In the genomic region with DNA sequence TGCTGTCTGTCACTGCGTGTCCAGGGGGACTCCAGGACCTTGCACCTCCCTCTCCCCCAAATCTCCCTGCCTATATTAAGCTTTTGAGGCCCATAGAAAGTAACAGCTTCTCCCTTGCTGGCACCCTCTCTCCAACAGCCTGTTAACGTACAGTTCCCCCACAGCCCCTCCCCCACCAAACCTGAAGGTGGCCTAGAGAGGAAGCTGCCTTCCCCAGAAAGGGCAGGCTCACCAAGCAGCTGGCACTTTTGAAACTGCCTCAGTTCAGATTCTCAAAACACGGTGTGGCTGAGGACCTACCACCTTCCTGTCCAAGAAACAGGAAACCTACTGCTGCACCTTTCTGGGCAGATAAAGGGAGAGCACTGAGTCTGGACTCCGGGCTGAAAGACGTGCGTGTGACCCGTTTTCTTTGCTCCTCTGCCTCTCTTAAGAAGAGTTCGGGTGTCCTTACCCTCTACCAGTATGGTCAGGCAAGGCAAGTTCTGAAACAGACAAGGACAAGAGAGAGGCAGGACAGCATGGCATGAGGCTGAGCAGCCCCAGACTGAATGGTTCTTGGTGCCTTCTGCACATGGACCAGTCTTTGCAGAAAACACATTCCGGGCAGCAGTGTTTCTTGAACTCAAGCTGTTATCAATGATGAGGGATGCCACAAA, we compare ENCODE assay signal across 8 mouse cellular contexts. TPM values are rescaled to one million over a fixed set of nuclear protein-coding genes. Genes with fewer than 3 reads are reported as not detected.
A peak's percentile ranks its signal among the peaks of the same experiment; 100 is the strongest.
DNase-seq lines count a peak whose midpoint lies in the region; ATAC-seq and TF ChIP-seq lines count a peak whose summit lies in the region.

No protein-coding gene starts in this region.

- no peaks in the 10 kb centered on the region for H3K9me3 ChIP-seq in heart, embryonic 10.5 days
- no peaks in the 10 kb centered on the region for H3K9me3 ChIP-seq in MEL (replicated peaks; ENCODE audit: insufficient read depth, low read length)
- H3K9me3 ChIP-seq in hindbrain, embryonic 10.5 days: no peaks in the 10 kb centered on the region
- no peaks in the 10 kb centered on the region for H3K9me3 ChIP-seq in lung, embryonic 15.5 days

- TF ChIP-seq CTCF in MEL (IDR thresholded peaks at IDR 0.05 in 2 of 3, conservative IDR thresholded peaks at IDR 0.05 in 1 of 3; ENCODE audit: control insufficient read depth in 1 of 3, insufficient read depth in 1 of 3, low read depth in 2 of 3, low read length in 3 of 3, poor library complexity in 1 of 3, severe bottlenecking in 1 of 3): no peak

- peaks cover 35% of the 10 kb centered on the region for H3K79me2 ChIP-seq in MEL (ENCODE audit: control insufficient read depth, insufficient read depth, low read length, poor library complexity)

- H3K36me3 ChIP-seq in heart, embryonic 10.5 days: peaks cover 34% of the 10 kb centered on the region
- H3K36me3 ChIP-seq in MEL (ENCODE audit: control insufficient read depth in 1 of 2, insufficient read depth in 2 of 2, low read length in 2 of 2): peaks cover 4 to 9% of the 10 kb centered on the region in 2 experiments
- H3K36me3 ChIP-seq in hindbrain, embryonic 10.5 days: peaks cover 50% of the 10 kb centered on the region
- peaks cover 23% of the 10 kb centered on the region for H3K36me3 ChIP-seq in lung, embryonic 15.5 days

- peaks cover 44% of the 10 kb centered on the region for H3K4me1 ChIP-seq in heart, embryonic 10.5 days
- H3K4me1 ChIP-seq in MEL (ENCODE audit: control insufficient read depth in 1 of 2, insufficient read depth in 2 of 2, low read length in 2 of 2): peaks cover 5 to 18% of the 10 kb centered on the region in 2 experiments
- H3K4me1 ChIP-seq in hindbrain, embryonic 10.5 days (replicated peaks): peaks cover 35% of the 10 kb centered on the region
- peaks cover 37% of the 10 kb centered on the region for H3K4me1 ChIP-seq in lung, embryonic 15.5 days

- ATAC-seq in lung, embryonic 15.5 days (ENCODE audit: borderline replicate concordance, extremely low read depth, low FRiP score, low TSS enrichment): no peak; the same call in 1 of the 2 replicates
- no peak for ATAC-seq in cerebellum, adult (ENCODE audit: insufficient number of reproducible peaks, low FRiP score, low TSS enrichment)

- no peak for DNase-seq in heart, embryonic 10.5 days (ENCODE audit: low spot score)
- DNase-seq in heart, adult 9 months (ENCODE audit: low spot score in 2 of 2): no peak
- DNase-seq in MEL (ENCODE audit: low read depth, low spot score): peak; percentile 80
- no peak for DNase-seq in hindbrain, embryonic 10.5 days (ENCODE audit: low spot score)
- DNase-seq in right cerebral cortex, postnatal 4 days: peak; percentile 53
- DNase-seq in MN1 (ENCODE audit: low spot score): no peak

- TF ChIP-seq RAD21 in MEL (IDR thresholded peaks at IDR 0.05; ENCODE audit: low read depth, low read length): no peak

- 55% methylated on average over 9 of the region's 9 CpGs for WGBS in heart, embryonic 10.5 days
- WGBS in hindbrain, embryonic 10.5 days: 66% methylated on average over 9 of the region's 9 CpGs
- 30% methylated on average over 9 of the region's 9 CpGs for WGBS in lung, embryonic 15.5 days

- TF ChIP-seq EP300 in MEL (IDR thresholded peaks at IDR 0.05; ENCODE audit: low read depth in 1 of 2, low read length in 2 of 2): peak in 1 of 2 experiments; percentile 46; a peak in 2 of 4 replicates

- H3K4me3 ChIP-seq in heart, embryonic 10.5 days: peak overlapping the region; percentile 99
- peak overlapping the region; percentile 81 to 88 for H3K4me3 ChIP-seq in MEL (ENCODE audit: control insufficient read depth in 1 of 2, insufficient read depth in 1 of 2, low read depth in 2 of 2, low read length in 2 of 2)
- H3K4me3 ChIP-seq in hindbrain, embryonic 10.5 days: peak overlapping the region; percentile 86
- H3K4me3 ChIP-seq in lung, embryonic 15.5 days: peak overlapping the region; percentile 94

- peak overlapping the region; percentile 84 for H3K9ac ChIP-seq in MEL (ENCODE audit: control insufficient read depth, low read depth, low read length, poor library complexity, severe bottlenecking)
- peak overlapping the region; percentile 96 for H3K9ac ChIP-seq in lung, embryonic 15.5 days

- no peak; a peak in 1 of 4 replicates for TF ChIP-seq POLR2A in MEL (IDR thresholded peaks at IDR 0.05; ENCODE audit: control insufficient read depth in 1 of 2, insufficient read depth in 1 of 2, low read depth in 1 of 2, low read length in 2 of 2, poor library complexity in 1 of 2)

- no peaks in the 10 kb centered on the region; the same call in 1 of the 2 replicates for H3K27me3 ChIP-seq in heart, embryonic 10.5 days (ENCODE audit: insufficient read depth, poor library complexity, severe bottlenecking)
- H3K27me3 ChIP-seq in MEL (ENCODE audit: control insufficient read depth in 1 of 2, insufficient read depth in 2 of 2, low read length in 2 of 2): peaks cover 3% of the 10 kb centered on the region in 2 experiments; a peak in 2 of 4 replicates
- H3K27me3 ChIP-seq in hindbrain, embryonic 10.5 days (ENCODE audit: insufficient read depth, poor library complexity, severe bottlenecking): no peaks in the 10 kb centered on the region
- H3K27me3 ChIP-seq in lung, embryonic 15.5 days: no peaks in the 10 kb centered on the region

- H3K27ac ChIP-seq in heart, embryonic 10.5 days: peak overlapping the region; percentile 96
- H3K27ac ChIP-seq in MEL (ENCODE audit: control insufficient read depth, low read depth, low read length): peak overlapping the region; percentile 36
- H3K27ac ChIP-seq in hindbrain, embryonic 10.5 days: peak overlapping the region; percentile 98
- H3K27ac ChIP-seq in lung, embryonic 15.5 days: peak overlapping the region; percentile 8; the same call in 1 of the 2 replicates

- peak overlapping the region; percentile 80 for H3K4me2 ChIP-seq in lung, embryonic 15.5 days

TF ChIP-seq in MEL, 35 proteins besides CTCF, POLR2A, EP300 and RAD21:
- no peak for TF ChIP-seq MEF2A (IDR thresholded peaks at IDR 0.05; ENCODE audit: extremely low read depth, insufficient replicate concordance, low read depth, low read length, poor library complexity, severe bottlenecking)
- TF ChIP-seq BHLHE40 (IDR thresholded peaks at IDR 0.05; ENCODE audit: borderline replicate concordance, low read depth, low read length): peak; percentile 28; the same call in 1 of the 2 replicates
- no peak for TF ChIP-seq NRF1 (IDR thresholded peaks at IDR 0.05; ENCODE audit: insufficient read depth, low read depth, low read length, poor library complexity, severe bottlenecking)
- no peak for TF ChIP-seq TBP (IDR thresholded peaks at IDR 0.05; ENCODE audit: low read depth, low read length)
- no peak for TF ChIP-seq MXI1 (IDR thresholded peaks at IDR 0.05; ENCODE audit: low read depth, low read length)
- TF ChIP-seq ZNF384 (IDR thresholded peaks at IDR 0.05; ENCODE audit: low read depth, low read length): no peak
- no peak for TF ChIP-seq MAZ (IDR thresholded peaks at IDR 0.05; ENCODE audit: low read depth, low read length)
- no peak for TF ChIP-seq POLR2AphosphoS2 (IDR thresholded peaks at IDR 0.05; ENCODE audit: low read length)
- TF ChIP-seq MYB (IDR thresholded peaks at IDR 0.05; ENCODE audit: low read depth, low read length): peak; percentile 35; the same call in 1 of the 2 replicates

RNA-seq across cellular contexts. Expression of a gene that starts 1.9 kb away (rescaled TPM):
- polyA plus RNA-seq in heart, embryonic 10.5 days (2016; fragmentation: Nextera tagmentation; extraction: Ambion mirVana): 84.1 and 103 TPM in 2 replicates
- total RNA-seq in MEL (2012; rRNA removed): 73.8 and 82.7 TPM in 2 replicates
- 100 to 1,000 TPM; 139 to 421 TPM for polyA plus RNA-seq in MEL (2012; ENCODE audit: insufficient read depth in 1 of 2, insufficient read length in 2 of 2, low read depth in 1 of 2, low replicate concordance in 2 of 2, missing spikeins in 1 of 2)
- polyA plus RNA-seq in hindbrain, embryonic 10.5 days (2016; fragmentation: Nextera tagmentation; extraction: Ambion mirVana): 103 and 134 TPM in 2 replicates
- polyA plus RNA-seq in lung, embryonic 15.5 days (2015; fragmentation: Nextera tagmentation; extraction: Ambion mirVana): 97.7 and 104 TPM in 2 replicates

RNA-seq across cellular contexts. Expression of a gene that starts 15.7 kb away (rescaled TPM):
- polyA plus RNA-seq in heart, embryonic 10.5 days (2016; fragmentation: Nextera tagmentation; extraction: Ambion mirVana): 28.0 and 33.2 TPM in 2 replicates
- total RNA-seq in MEL (2012; rRNA removed): 1.6 and 2.7 TPM in 2 replicates
- polyA plus RNA-seq in MEL (2012; ENCODE audit: insufficient read depth in 1 of 2, insufficient read length in 2 of 2, low read depth in 1 of 2, low replicate concordance in 2 of 2, missing spikeins in 1 of 2): 1 to 10 TPM in 1 of 2 experiments, not detected in 1; 3.0 TPM
- polyA plus RNA-seq in hindbrain, embryonic 10.5 days (2016; fragmentation: Nextera tagmentation; extraction: Ambion mirVana): 41.1 and 48.7 TPM in 2 replicates
- 27.1 and 28.5 TPM in 2 replicates for polyA plus RNA-seq in lung, embryonic 15.5 days (2015; fragmentation: Nextera tagmentation; extraction: Ambion mirVana)

RNA-seq across cellular contexts. Expression of a gene that starts 44.4 kb away (rescaled TPM):
- polyA plus RNA-seq in heart, embryonic 10.5 days (2016; fragmentation: Nextera tagmentation; extraction: Ambion mirVana): 4.9 and 5.1 TPM in 2 replicates
- total RNA-seq in MEL (2012; rRNA removed): not detected in 2 replicates
- polyA plus RNA-seq in MEL (2012; ENCODE audit: insufficient read depth in 1 of 2, insufficient read length in 2 of 2, low read depth in 1 of 2, low replicate concordance in 2 of 2, missing spikeins in 1 of 2): not detected
- 0.35 and 0.37 TPM in 2 replicates for polyA plus RNA-seq in hindbrain, embryonic 10.5 days (2016; fragmentation: Nextera tagmentation; extraction: Ambion mirVana)
- polyA plus RNA-seq in lung, embryonic 15.5 days (2015; fragmentation: Nextera tagmentation; extraction: Ambion mirVana): 8.0 and 8.5 TPM in 2 replicates

RNA-seq across cellular contexts. Expression of a gene that starts 48.3 kb away (rescaled TPM):
- 0.67 TPM in 1 of 2 replicates, not detected in the other for polyA plus RNA-seq in heart, embryonic 10.5 days (2016; fragmentation: Nextera tagmentation; extraction: Ambion mirVana)
- total RNA-seq in MEL (2012; rRNA removed): not detected in 2 replicates
- not detected for polyA plus RNA-seq in MEL (2012; ENCODE audit: insufficient read depth in 1 of 2, insufficient read length in 2 of 2, low read depth in 1 of 2, low replicate concordance in 2 of 2, missing spikeins in 1 of 2)
- polyA plus RNA-seq in hindbrain, embryonic 10.5 days (2016; fragmentation: Nextera tagmentation; extraction: Ambion mirVana): not detected in 2 replicates
- polyA plus RNA-seq in lung, embryonic 15.5 days (2015; fragmentation: Nextera tagmentation; extraction: Ambion mirVana): 1.7 TPM in 1 of 2 replicates, not detected in the other

Comparison
In these comparisons a context has a peak if more than half of its experiments do, and no peak if none do; other contexts are left out.
1. DNase-seq: peak in MEL (single experiment) and right cerebral cortex, postnatal 4 days (single experiment); none in heart, embryonic 10.5 days (single experiment), heart, adult 9 months (0 of 2), hindbrain, embryonic 10.5 days (single experiment) and MN1 (single experiment).
2. H3K27ac ChIP-seq: peak in every context shown above with its lines; median percentile 98 in hindbrain, embryonic 10.5 days; 96 in heart, embryonic 10.5 days; 36 in MEL; 8 in lung, embryonic 15.5 days.
3. Peak in every context shown above with its lines, with median percentiles within 50 percentile points of each other: H3K4me3 ChIP-seq.